Mouse (Mus musculus): ENCODE results near the gene Ocln. TPM values are rescaled to one million over a fixed set of nuclear protein-coding genes. Genes with fewer than 3 reads are reported as not detected.

Gene Ocln
- polyA plus RNA-seq, 1 experiment = 0.57 TPM

DNA sequence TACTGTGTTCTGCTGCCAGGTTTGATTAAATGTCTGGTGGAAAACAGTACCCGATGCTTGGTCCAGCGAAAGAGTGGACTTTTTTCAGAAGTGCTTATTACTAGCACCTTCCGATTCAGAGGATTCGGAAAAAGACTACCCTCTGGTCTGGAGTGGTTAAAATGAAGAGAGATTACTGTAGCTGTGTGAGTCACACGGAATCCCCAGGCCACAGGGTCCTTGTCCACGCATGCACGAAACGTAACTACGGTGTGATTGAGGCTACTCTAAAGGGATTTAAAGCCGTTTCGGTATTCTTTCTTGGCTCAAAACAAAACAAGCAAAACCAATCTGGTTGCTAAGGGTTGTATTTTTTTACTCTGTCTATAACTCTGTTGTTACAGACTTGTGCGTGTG lies 522 bp upstream of the Ocln start:
- no peak for TF ChIP-seq GATA1 (IDR thresholded peaks at IDR 0.05; ENCODE audit: low read length)

DNA sequence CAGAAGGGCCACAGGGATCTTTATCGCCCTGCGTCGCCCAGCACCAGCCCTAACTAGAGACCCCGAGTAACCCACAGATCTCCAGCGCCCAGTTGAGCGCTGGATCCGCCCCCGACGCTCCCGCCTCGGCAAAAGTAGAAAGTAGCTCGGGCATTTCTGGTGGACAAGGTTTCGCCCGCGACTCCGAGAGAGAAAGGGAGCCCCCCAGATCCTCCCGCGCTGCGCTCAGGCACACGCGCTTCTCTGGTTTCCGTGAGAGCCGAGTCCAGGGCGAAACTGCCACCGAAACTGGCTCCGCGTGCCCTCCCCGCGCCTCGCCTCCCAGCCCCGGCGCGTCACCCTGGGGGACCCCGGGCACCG lies 529 bp downstream of the Ocln start:
- no peak for TF ChIP-seq GATA1 (IDR thresholded peaks at IDR 0.05; ENCODE audit: low read length)

DNA sequence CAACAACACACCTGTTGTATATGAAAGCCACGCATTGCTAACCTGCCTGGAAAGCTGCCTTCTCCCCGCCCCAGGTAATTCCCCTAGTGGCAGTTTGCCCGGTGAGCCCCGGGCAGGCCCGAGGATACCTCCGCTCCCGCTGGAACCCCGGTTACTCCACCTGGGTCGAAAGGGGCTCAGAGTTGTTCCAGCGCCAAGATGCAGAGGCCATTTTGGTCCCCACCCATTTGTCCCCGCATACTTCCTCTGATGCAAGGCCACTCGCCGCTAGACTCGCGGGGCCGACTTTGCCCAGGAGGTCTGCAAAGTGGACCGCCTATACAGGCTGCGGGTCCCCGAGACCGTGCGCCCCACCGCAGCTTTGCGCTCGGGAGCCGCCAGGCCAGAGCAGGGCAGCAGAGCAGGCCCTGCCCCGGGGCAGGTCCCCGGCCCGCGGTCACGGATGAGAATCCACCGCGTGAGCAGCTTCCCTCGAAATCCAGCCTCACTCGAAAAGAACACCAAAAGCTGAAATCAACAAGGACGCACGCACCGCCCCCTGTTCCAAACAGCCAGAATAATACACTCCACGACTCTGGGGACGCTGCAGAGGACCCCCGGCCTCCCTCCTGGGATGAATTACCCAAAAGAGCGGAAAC lies 1.0 kb downstream of the Ocln start:
- no peak for TF ChIP-seq GATA1 (IDR thresholded peaks at IDR 0.05; ENCODE audit: low read length)

DNA sequence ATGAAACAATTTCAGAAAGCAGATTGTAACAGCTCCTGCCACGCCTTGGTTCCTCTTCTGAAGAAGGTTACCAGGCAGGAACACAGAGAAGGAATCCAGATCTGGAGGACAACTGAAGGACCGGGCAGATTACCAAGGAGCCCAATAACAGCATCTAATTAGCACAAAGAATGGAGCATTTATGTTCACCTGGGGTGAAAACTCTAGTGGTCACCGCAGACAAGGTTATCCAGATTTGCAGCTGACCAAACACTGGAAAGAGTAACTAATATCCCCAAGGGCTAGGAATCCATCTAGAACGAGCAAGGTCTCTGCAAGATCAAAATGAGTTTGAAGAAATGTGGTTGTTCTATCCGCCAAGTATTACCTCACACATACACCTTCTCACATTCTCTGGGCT lies 5.2 kb downstream of the Ocln start:
- TF ChIP-seq GATA1 (IDR thresholded peaks at IDR 0.05; ENCODE audit: low read length) = no peak

DNA sequence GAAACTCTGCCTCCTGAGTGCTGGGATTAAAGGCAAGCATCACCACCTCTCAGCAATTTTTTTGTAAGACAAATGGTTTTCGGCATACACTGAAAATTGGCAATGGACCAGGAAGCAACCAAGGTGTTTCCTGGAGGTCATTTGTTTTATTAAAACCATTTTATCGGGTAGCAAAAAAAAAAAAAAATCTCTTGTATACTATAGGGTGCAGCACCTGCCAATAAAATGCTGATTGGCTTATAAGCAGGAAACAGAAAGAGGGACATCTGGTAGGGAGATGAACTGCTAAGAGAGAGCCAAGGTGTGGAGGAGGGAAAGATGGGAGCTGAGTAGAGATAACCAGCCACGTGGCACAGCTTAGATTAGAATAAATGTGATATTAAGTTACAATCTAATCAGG lies 7.0 kb downstream of the Ocln start:
- TF ChIP-seq GATA1 (IDR thresholded peaks at IDR 0.05; ENCODE audit: low read length) = no peak

DNA sequence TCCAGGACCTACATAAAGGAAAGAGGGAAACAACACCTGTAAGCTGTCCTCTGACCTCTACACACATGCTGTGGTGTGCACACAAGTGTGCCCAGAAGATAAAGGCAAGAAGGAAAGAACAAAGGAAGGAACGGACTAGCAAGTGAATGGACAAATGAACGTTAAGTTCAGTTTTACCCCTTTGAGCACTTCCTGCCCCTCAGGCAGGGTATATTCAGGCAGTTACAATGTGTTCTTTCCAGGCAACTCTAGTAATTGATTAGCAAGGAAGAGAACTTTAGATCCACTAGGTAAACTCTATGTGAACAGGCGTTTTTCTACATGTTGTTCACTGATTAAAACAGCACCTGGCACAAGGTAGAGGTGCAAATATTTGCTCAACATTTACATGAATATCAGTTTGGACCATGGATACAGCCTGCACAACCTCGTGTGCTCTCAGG lies 8.3 kb downstream of the Ocln start:
- TF ChIP-seq GATA1 (IDR thresholded peaks at IDR 0.05; ENCODE audit: low read length) = no peak

DNA sequence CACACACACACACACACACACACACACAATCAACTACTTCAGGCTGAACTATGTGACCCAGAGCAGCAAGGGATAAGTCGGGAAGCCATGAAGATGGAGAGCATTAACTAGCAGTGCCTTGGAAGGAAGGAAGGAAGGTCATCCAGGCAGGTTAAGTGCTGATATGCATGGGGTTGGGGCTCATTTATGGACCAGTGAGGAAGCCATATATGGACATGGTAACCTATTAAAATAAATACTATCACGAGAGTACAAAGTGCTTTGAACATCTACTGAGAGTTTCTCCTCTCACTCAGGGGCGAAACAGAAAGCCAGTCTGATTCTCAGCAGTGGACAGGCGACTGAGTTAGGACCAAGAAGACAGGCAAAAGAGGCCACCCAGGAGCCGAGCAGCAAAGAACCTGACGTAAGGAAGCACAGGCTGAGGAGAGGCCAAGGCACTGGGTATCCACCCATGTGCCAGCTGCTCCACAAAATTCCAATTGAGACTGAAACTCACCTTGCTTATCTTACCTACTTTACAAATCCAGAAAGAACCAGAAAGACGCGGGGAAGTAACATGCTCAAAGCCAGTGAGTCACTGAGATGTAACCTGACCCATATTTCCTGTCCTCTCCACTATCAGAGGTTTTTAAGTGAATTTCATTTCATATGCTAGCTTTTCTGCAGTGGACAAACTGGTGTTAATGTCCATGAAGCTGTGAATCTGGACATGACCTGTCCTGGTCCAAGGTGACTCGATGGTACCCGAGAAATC lies 9.3 kb downstream of the Ocln start:
- TF ChIP-seq GATA1 (IDR thresholded peaks at IDR 0.05; ENCODE audit: low read length) = no peak

DNA sequence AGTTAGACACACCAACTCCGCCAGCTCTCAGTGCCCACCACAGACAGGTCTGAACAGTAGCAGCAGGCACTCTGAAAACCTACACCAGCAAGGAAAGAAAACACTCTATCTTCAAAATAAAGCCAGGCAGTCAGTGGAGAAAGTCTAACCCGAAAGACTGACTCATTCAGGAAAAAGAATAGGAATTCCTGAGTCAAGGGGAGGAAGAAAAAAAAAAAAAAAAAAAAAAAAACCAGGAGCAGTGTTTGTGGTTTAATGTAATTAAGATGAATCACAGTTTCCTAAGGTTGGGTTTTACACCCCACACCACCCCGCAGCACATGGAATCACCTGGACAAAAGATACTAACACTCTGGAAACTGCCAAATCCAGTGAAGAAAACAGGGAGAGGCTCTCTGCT lies 16.4 kb downstream of the Ocln start:
- no peak for TF ChIP-seq GATA1 (IDR thresholded peaks at IDR 0.05; ENCODE audit: low read length)

DNA sequence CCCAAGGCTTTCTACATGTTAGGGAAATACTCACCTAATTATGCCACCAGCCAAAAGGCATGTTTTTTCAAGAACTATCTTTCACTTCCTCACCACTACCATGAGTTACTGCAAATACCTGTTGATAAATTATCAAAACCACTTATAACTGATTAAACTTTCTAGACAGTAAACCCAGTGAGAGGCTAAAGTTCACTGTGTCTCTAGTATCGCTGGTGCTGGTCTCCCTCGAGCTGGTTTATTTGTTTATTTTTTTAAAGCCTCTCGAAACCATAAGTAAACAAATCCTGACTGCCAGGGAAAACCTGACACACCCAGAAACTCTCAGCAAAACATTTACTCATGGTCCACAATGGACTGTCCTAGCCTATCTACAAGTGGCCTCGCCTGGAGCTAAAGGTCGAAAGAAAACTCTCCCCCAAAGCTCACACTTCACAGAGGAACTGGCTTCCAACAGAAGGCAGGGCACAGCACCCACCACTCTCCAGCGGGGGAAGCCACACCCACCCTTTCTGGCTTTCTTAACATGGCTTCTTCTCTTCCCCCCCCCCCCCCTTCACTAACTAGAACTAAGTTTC lies 19.6 kb downstream of the Ocln start:
- TF ChIP-seq GATA1 (IDR thresholded peaks at IDR 0.05; ENCODE audit: low read length) = no peak

DNA sequence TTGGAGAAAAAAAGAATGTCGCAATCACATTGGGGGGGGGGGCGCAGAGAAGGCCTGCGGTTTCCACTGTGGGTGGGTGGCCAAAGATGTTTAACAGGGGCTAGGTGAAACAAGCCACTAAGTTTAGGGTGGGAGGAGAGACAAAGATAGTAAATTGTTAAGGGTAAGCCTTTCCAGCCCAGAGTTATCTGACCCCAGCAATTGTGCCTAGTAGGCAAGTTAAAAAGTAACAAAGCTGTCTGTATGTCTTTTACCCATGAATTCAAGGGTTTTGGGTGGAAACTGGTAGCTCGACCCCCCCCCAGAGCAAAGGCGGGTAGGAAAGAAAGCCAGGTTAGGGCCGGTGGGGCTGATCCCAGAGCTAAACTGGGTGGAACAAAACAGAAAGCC lies 25.9 kb downstream of the Ocln start:
- no peak for TF ChIP-seq GATA1 (IDR thresholded peaks at IDR 0.05; ENCODE audit: low read length)

DNA sequence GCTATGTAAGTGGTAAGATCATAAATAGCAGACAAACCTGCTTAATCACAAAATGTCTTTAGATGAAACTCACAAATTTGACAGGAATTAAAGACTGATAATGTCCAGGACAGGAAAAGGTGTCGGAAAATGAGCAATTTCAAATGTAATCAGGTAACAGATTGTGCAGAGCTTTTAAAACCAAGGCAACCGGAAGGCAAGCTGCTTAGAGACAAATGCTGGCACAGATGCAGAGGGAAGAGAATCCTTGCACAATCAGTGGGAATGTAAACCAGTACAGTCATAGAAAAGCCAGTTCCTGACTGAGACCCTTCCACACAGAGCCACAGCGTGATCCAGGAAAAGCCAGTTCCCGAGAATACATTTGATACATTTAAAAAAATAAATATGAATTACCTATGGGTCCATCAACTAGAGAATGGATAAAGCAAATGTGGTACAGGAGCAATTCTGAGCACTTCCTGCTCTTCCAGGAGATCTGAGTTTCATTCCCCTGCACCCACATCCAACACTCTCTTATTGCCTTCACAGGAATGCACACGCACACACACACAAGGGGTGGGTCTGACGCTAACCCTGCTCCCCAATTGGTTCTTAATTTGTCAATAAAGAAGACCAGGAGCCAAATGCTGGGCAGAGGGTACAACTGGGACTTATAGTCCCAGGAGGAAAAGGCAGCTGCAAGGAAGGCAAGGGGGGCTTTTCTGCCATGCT lies 26.4 kb downstream of the Ocln start:
- TF ChIP-seq GATA1 (IDR thresholded peaks at IDR 0.05; ENCODE audit: low read length) = no peak

DNA sequence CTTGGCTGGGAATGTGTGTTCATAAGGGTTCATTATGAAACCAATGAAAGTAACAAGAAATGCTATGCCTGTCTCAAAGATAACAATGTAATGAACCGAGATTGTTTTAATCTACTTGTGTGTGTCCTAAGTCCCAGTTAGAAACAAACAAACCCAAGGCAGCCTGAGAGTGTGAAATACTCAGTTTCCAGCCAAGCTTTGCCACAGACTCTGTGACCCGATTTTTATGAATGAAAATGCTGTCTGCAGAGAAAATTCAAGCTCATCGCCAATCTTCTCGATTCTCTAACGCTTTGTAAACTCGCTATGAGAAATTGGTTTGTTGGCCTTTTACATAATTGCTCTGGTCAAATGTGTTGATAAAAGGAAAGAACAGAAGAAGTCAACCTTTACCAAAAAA lies 27.6 kb downstream of the Ocln start:
- TF ChIP-seq GATA1 (IDR thresholded peaks at IDR 0.05; ENCODE audit: low read length) = no peak

DNA sequence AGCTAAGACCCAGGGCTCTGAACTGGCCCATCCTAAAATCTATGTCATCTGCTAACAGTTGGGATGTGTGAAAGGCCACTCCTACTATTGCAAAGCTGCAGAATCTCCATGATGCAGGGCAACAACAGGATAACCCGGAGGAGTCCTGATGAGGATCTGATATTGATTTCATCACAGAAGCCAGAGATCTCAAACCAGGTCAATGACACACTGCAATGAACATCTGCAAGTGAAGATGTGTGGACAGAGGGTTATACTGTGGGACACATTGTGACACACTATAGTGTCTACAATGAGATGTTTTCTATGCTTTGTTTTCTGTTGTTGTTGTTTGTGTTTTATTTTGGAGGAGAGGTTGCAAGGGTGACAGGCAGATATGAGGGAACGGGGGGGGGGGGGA lies 28.8 kb downstream of the Ocln start:
- TF ChIP-seq GATA1 (IDR thresholded peaks at IDR 0.05; ENCODE audit: low read length) = no peak

DNA sequence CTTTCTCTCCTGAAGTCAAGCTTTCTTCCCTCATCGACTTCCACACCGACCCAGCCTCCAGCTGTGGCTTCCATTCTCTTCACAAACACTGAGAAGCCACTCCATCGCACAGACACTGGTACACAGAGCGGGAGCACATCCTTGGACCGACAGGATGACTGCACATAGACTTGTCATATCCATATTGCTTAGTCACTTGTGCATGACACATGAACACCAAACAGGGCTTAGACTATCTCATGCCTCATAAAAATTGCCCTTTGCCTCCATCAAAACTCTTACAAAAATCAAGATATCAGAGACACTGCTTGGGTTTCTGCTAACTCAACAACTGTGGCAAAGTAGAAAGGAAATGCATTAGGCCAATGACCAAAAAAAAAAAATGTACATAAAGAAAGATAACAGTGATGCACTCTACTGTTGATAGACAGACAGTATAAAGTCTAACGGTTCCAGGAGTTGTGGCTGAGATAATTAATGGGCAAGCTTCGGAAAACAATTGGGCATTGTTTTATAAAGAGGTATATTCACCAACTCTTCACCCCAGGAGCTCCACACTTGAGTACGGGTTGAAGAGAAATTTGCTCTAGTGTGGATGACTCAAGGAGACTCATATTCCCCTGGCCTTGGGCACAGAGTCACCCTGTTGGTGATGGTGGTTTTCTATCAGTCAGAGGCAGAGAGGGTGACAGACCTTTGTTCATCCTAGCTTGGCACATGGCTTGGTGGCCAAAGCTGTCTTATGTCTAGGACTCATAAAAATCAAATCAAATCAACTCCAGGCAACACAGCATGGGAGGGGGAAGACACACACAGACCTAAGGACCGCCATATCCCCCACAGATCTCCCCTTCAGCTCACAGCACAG lies 30.6 kb downstream of the Ocln start:
- no peak for TF ChIP-seq GATA1 (IDR thresholded peaks at IDR 0.05; ENCODE audit: low read length)

DNA sequence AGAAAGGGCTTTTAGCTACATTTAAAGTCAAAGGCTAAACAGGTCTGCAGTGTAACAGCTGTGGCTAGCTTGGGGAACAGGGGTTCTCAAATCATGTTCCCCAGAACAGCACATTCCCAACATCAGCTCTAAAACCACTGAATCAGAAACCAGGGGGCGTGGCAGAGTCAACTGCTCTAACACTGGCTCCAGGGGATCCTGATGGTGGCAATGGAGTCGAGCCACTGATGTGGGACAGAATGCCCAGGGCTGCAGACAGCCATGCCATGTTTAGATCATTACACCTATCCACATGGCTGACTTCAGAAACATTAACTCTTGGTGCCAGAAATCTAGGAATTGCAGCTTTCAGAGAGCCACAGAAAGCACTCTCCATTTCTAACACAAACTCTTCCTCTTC lies 33.4 kb downstream of the Ocln start:
- TF ChIP-seq GATA1 (IDR thresholded peaks at IDR 0.05; ENCODE audit: low read length) = no peak
